Mouse (Mus musculus): ENCODE measurements around the gene Mtrf1. TPM values are rescaled to one million over a fixed set of nuclear protein-coding genes. Genes with fewer than 3 reads are reported as not detected.
A peak's percentile ranks its signal among the peaks of the same experiment; 100 is the strongest.

The Mtrf1 gene
- total and polyA plus RNA-seq, 2 experiments, result 2.3 to 10.3 TPM

DNA sequence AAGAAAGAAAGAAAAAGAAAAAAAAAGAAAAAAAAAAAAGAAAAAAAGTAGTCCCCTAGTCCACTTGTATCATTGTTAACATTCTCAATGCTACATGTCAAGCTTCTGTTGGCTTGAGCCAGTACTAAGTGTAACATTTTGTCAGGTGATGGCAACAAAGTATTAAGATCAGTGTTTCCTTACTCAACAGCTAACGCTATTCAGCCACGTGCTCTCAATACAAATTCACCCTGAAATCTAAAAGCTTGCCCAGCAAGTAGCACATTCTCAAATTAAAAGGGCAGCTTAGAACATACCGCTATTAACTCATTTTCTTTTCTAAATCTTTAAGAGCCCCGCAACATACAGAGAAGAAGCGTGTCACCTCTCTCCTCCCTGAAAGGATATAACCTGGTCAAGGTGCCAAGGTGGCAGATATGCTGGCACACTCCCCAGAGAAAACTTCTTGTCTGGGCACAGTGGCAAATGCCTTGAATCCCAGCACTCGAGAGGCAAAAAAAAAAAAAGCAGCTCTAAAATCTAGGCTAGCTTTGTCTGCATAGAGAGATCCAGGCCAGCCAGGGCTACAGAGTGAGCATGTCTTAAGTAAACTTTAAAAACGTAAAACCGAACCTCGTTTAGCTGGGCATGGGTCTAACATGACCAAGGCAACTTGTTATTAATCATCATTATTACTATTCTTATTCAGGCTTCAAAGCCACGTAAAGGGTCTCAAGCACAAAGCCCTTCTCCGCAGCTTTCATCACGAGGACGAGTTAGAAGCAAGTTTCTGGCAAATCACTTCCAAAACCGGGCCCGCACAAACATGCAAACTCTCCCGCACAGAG is 7.9 kb upstream of the Mtrf1 start:
- Histone ChIP-seq H3K79me2 (ENCODE audit: control insufficient read depth, insufficient read depth, low read length) (peaks cover 7% of the 10 kb centered on the region; the same call in 1 of the 2 replicates), H3K27me3 (ENCODE audit: control insufficient read depth, insufficient read depth, low read length) (no peaks in the 10 kb centered on the region), H3K27ac (replicated peaks; ENCODE audit: insufficient read depth, low read depth, low read length) (peak overlapping the region; percentile 89), H3K9ac (ENCODE audit: low read depth, low read length) (peak overlapping the region; percentile 99), H3K4me1 (ENCODE audit: control insufficient read depth, insufficient read depth, low read length) (peaks cover 6% of the 10 kb centered on the region; the same call in 1 of the 2 replicates), H3K4me3 (ENCODE audit: insufficient read depth, low read depth, low read length) (peak overlapping the region; percentile 99), H3K36me3 (ENCODE audit: control insufficient read depth, insufficient read depth, low read length) (peaks cover 11% of the 10 kb centered on the region)
- DNase-seq (ENCODE audit: extremely low read depth, low read depth, low spot score), result peak; percentile 72
- TF ChIP-seq POLR2A (IDR thresholded peaks at IDR 0.05; ENCODE audit: extremely low read depth, insufficient read depth, low read length) (no peak), CTCF (IDR thresholded peaks at IDR 0.05; ENCODE audit: low read depth, low read length) (no peak)
- 2% methylated on average over 16 of the region's 16 CpGs for WGBS

DNA sequence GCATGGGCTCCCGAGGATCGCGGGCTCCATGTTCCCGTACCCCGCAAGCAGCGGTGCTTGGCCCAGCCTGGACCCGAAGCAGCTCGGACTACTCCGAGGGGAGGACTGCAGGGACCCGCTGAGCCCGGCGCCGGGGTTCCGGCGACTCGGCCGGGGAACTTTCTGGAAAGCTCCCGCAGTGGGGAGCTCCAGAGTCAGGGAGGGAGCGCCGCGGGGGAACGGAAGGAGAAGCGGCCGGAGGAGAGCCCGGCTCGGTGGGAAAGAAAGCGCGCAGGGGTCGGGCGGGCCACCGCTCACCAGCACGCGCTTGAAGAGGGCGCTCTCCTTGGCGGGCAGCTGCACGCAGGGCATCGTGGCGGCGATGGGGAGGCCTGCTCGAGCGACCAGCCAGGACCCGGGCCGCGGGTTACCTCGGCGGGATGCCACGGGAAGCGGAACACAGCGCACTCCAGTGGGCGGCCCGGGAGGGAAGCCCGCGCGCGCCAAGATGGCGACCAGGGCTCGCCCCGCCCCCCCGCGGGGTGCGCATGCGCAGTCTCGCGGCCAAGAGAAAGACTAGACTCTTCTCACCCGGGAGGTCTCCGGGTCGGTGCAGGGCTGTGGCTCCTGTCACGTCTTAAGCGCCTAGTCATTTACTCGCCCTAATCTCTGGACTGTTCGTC is 7.2 kb upstream of the Mtrf1 start, which contains the start of gene Naa16:
TSS of gene Naa16 (minus strand) at position 514 of the 662 bp plus-strand sequence.
- under 1% methylated on average over 71 of the region's 71 CpGs for WGBS
- TF ChIP-seq CTCF (IDR thresholded peaks at IDR 0.05; ENCODE audit: low read depth, low read length) (peak; percentile 40), POLR2A (IDR thresholded peaks at IDR 0.05; ENCODE audit: extremely low read depth, insufficient read depth, low read length) (peak; percentile 54)
- peak within 1 kb of the TSS; percentile 99 for H3K4me3 ChIP-seq (ENCODE audit: insufficient read depth, low read depth, low read length)
- peak within 1 kb of the TSS; percentile 89 for H3K27ac ChIP-seq (replicated peaks; ENCODE audit: insufficient read depth, low read depth, low read length)
- H3K36me3 ChIP-seq (ENCODE audit: control insufficient read depth, insufficient read depth, low read length), result peaks cover 8% of the 10 kb centered on the region
- peaks cover 7% of the 10 kb centered on the region; the same call in 1 of the 2 replicates for H3K79me2 ChIP-seq (ENCODE audit: control insufficient read depth, insufficient read depth, low read length)
- H3K4me1 ChIP-seq (ENCODE audit: control insufficient read depth, insufficient read depth, low read length), result peaks cover 6% of the 10 kb centered on the region; the same call in 1 of the 2 replicates
- no peaks in the 10 kb centered on the region for H3K27me3 ChIP-seq (ENCODE audit: control insufficient read depth, insufficient read depth, low read length)
- DNase-seq (ENCODE audit: extremely low read depth, low read depth, low spot score), result peak; percentile 69
- peak within 1 kb of the TSS; percentile 99 for H3K9ac ChIP-seq (ENCODE audit: low read depth, low read length)

- 61% methylated on average over 1 of the region's 1 CpGs for WGBS
- no peak overlapping the region for H3K4me3 ChIP-seq (ENCODE audit: insufficient read depth, low read depth, low read length)
- DNase-seq (ENCODE audit: extremely low read depth, low read depth, low spot score), result no peak
- H3K4me1 ChIP-seq (ENCODE audit: control insufficient read depth, insufficient read depth, low read length), result peaks cover 6% of the 10 kb centered on the region; the same call in 1 of the 2 replicates
- no peak overlapping the region for H3K9ac ChIP-seq (ENCODE audit: low read depth, low read length)
- H3K79me2 ChIP-seq (ENCODE audit: control insufficient read depth, insufficient read depth, low read length), result no peaks in the 10 kb centered on the region; the same call in 1 of the 2 replicates
- H3K36me3 ChIP-seq (ENCODE audit: control insufficient read depth, insufficient read depth, low read length), result peaks cover 1% of the 10 kb centered on the region; the same call in 1 of the 2 replicates
- no peak for TF ChIP-seq CTCF (IDR thresholded peaks at IDR 0.05; ENCODE audit: low read depth, low read length)
- no peak for TF ChIP-seq POLR2A (IDR thresholded peaks at IDR 0.05; ENCODE audit: extremely low read depth, insufficient read depth, low read length)
- no peaks in the 10 kb centered on the region for H3K27me3 ChIP-seq (ENCODE audit: control insufficient read depth, insufficient read depth, low read length)
- no peak overlapping the region for H3K27ac ChIP-seq (replicated peaks; ENCODE audit: insufficient read depth, low read depth, low read length)
These were observed 4.3 kb upstream of the Mtrf1 start for GRCm38 (mm10) chr14:79393289-79393688.

DNA sequence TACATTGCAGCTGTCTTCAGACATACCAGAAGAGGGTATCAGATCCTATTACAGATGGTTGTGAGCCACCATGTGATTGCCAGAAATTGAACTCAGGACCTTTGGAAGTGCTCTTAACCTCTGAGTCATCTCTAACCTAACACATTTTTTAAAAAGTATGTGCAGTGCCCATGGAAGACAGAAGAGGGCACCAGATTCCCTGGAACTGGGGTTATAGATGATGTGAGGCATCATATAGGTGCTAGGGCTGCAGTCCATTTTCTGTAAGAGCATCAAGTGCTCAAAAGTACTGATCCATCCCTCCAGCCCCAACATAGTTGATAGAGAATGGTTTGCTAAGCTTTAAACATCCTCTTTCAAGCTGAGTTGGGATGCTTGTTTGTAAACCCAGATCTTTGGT is 3.0 kb upstream of the Mtrf1 start:
- H3K9ac ChIP-seq (ENCODE audit: low read depth, low read length), result no peak overlapping the region
- H3K4me1 ChIP-seq (ENCODE audit: control insufficient read depth, insufficient read depth, low read length), result no peaks in the 10 kb centered on the region; the same call in 1 of the 2 replicates
- peak; percentile 48 for DNase-seq (ENCODE audit: extremely low read depth, low read depth, low spot score)
- H3K27ac ChIP-seq (replicated peaks; ENCODE audit: insufficient read depth, low read depth, low read length), result no peak overlapping the region
- H3K36me3 ChIP-seq (ENCODE audit: control insufficient read depth, insufficient read depth, low read length), result no peaks in the 10 kb centered on the region
- no peaks in the 10 kb centered on the region for H3K27me3 ChIP-seq (ENCODE audit: control insufficient read depth, insufficient read depth, low read length)
- no peak overlapping the region for H3K4me3 ChIP-seq (ENCODE audit: insufficient read depth, low read depth, low read length)
- no peaks in the 10 kb centered on the region for H3K79me2 ChIP-seq (ENCODE audit: control insufficient read depth, insufficient read depth, low read length)
- TF ChIP-seq POLR2A (IDR thresholded peaks at IDR 0.05; ENCODE audit: extremely low read depth, insufficient read depth, low read length), result no peak
- TF ChIP-seq CTCF (IDR thresholded peaks at IDR 0.05; ENCODE audit: low read depth, low read length), result peak; percentile 58

GRCm38 (mm10) chr14:79407641-79408040 is 10.1 kb downstream of the Mtrf1 start:
- Histone ChIP-seq H3K27ac (replicated peaks; ENCODE audit: insufficient read depth, low read depth, low read length) (no peak overlapping the region), H3K79me2 (ENCODE audit: control insufficient read depth, insufficient read depth, low read length) (no peaks in the 10 kb centered on the region), H3K9ac (ENCODE audit: low read depth, low read length) (no peak overlapping the region), H3K27me3 (ENCODE audit: control insufficient read depth, insufficient read depth, low read length) (no peaks in the 10 kb centered on the region), H3K4me1 (ENCODE audit: control insufficient read depth, insufficient read depth, low read length) (no peaks in the 10 kb centered on the region; the same call in 1 of the 2 replicates), H3K36me3 (ENCODE audit: control insufficient read depth, insufficient read depth, low read length) (peaks cover 17% of the 10 kb centered on the region), H3K4me3 (ENCODE audit: insufficient read depth, low read depth, low read length) (no peak overlapping the region)
- TF ChIP-seq POLR2A (IDR thresholded peaks at IDR 0.05; ENCODE audit: extremely low read depth, insufficient read depth, low read length), result no peak
- TF ChIP-seq CTCF (IDR thresholded peaks at IDR 0.05; ENCODE audit: low read depth, low read length), result no peak
- no peak for DNase-seq (ENCODE audit: extremely low read depth, low read depth, low spot score)
- 86% methylated on average over 2 of the region's 2 CpGs for WGBS
